Mouse (Mus musculus) testis, postnatal 10 days (tissue): ENCODE data around the gene Fbxl14.

Source experiments
- DNase-seq: peaks from one replicate; pipeline ENCODE4 v3.0.0; 2021; ENCODE audit warnings: low spot score

Fbxl14 gene

GRCm38 (mm10) chr6:119492630-119493014 is 13.2 kb downstream of the Fbxl14 start:
- DNase-seq, result no peak

GRCm38 (mm10) chr6:119499271-119499670 is 19.8 kb downstream of the Fbxl14 start:
- peak; percentile 63 for DNase-seq

GRCm38 (mm10) chr6:119500086-119500485 is 20.6 kb downstream of the Fbxl14 start:
- no peak for DNase-seq

GRCm38 (mm10) chr6:119502031-119502430 is 22.6 kb downstream of the Fbxl14 start:
- no peak for DNase-seq

GRCm38 (mm10) chr6:119504756-119505155 is 25.3 kb downstream of the Fbxl14 start:
- no peak for DNase-seq

- DNase-seq, result no peak
These were observed 26.2 kb downstream of the Fbxl14 start for GRCm38 (mm10) chr6:119505525-119506225.

- no peak for DNase-seq
These were observed 28.8 kb downstream of the Fbxl14 start for GRCm38 (mm10) chr6:119508221-119508620.

GRCm38 (mm10) chr6:119508634-119509375 is 29.3 kb downstream of the Fbxl14 start:
- no peak for DNase-seq

GRCm38 (mm10) chr6:119509437-119510037 is 30.1 kb downstream of the Fbxl14 start:
- DNase-seq, result no peak

- DNase-seq, result no peak
These were observed 33.2 kb downstream of the Fbxl14 start for GRCm38 (mm10) chr6:119512701-119513100.

- no peak for DNase-seq
These were observed 34.0 kb downstream of the Fbxl14 start for GRCm38 (mm10) chr6:119513452-119513851.

GRCm38 (mm10) chr6:119514085-119514484 is 34.6 kb downstream of the Fbxl14 start:
- DNase-seq, result no peak

GRCm38 (mm10) chr6:119520731-119521130 is 41.3 kb downstream of the Fbxl14 start:
- DNase-seq, result no peak

GRCm38 (mm10) chr6:119521482-119521900 is 42.0 kb downstream of the Fbxl14 start:
- no peak for DNase-seq

- no peak for DNase-seq
These were observed 42.5 kb downstream of the Fbxl14 start for GRCm38 (mm10) chr6:119521931-119522391.

GRCm38 (mm10) chr6:119526498-119526897 is 47.0 kb downstream of the Fbxl14 start:
- DNase-seq, result peak; percentile 62

GRCm38 (mm10) chr6:119529659-119530058 is 50.2 kb downstream of the Fbxl14 start:
- no peak for DNase-seq
